Mouse (Mus musculus): ENCODE data around the gene Gm49416.
"Not testable (repeated sequence)": the region's sequence is repeated elsewhere in the genome, so short reads cannot be mapped to it uniquely, and the experiment has no call there.

Gene Gm49416

GRCm38 (mm10) chr19:8880311-8881033, 8.3 kb upstream of the Gm49416 start, which contains the start of gene Uqcc3:
Gene Uqcc3, minus strand, starts transcription at chr19:8880923.
- peak; percentile 89 to 91 for DNase-seq

- no peak for DNase-seq
Measured at GRCm38 (mm10) chr19:8881034-8881392, 7.7 kb upstream of the Gm49416 start.

GRCm38 (mm10) chr19:8883616-8884015, 5.1 kb upstream of the Gm49416 start, which contains the start of the genes Lbhd1 and Gm49403:
Gene Lbhd1, plus strand, starts transcription at chr19:8883732.
Gene Gm49403, plus strand, starts transcription at chr19:8883930.
- no peak for DNase-seq

GRCm38 (mm10) chr19:8886916-8887584, 1.7 kb upstream of the Gm49416 start:
- DNase-seq, result no peak

GRCm38 (mm10) chr19:8887585-8888463, 902 bp upstream of the Gm49416 start:
- DNase-seq, result no peak

- DNase-seq, result peak; percentile 82 to 88
Measured at GRCm38 (mm10) chr19:8892829-8893766, 4.4 kb downstream of the Gm49416 start, which contains the start of gene Ints5. Gene Ints5, plus strand, starts transcription at chr19:8893005.

GRCm38 (mm10) chr19:8895397-8895960, 6.8 kb downstream of the Gm49416 start:
- DNase-seq, result peak in 1 of 2 experiments; percentile 14

- DNase-seq, result not testable (repeated sequence)
Measured at GRCm38 (mm10) chr19:8896231-8896630, 7.5 kb downstream of the Gm49416 start.

- peak; percentile 45 to 46 for DNase-seq
Measured at GRCm38 (mm10) chr19:8897211-8897864, 8.6 kb downstream of the Gm49416 start.

- DNase-seq, result peak; percentile 95 to 98
Measured at GRCm38 (mm10) chr19:8897865-8898495, 9.3 kb downstream of the Gm49416 start, which contains the start of gene Ganab. Gene Ganab, plus strand, starts transcription at chr19:8898071.

GRCm38 (mm10) chr19:8898576-8898975, 9.8 kb downstream of the Gm49416 start:
- DNase-seq, result no peak

GRCm38 (mm10) chr19:8899079-8899478, 10.4 kb downstream of the Gm49416 start:
- no peak for DNase-seq

- no peak for DNase-seq
Measured at GRCm38 (mm10) chr19:8903412-8903811, 14.7 kb downstream of the Gm49416 start.

- DNase-seq, result no peak
Measured at GRCm38 (mm10) chr19:8908531-8908930, 19.8 kb downstream of the Gm49416 start.

GRCm38 (mm10) chr19:8911810-8912209, 23.1 kb downstream of the Gm49416 start:
- DNase-seq, result no peak

- no peak for DNase-seq
Measured at GRCm38 (mm10) chr19:8914212-8914611, 25.5 kb downstream of the Gm49416 start.

- DNase-seq, result no peak
Measured at GRCm38 (mm10) chr19:8919000-8919399, 30.3 kb downstream of the Gm49416 start.

- DNase-seq, result no peak
Measured at GRCm38 (mm10) chr19:8919684-8920072, 31.0 kb downstream of the Gm49416 start.

- peak; percentile 96 to 97 for DNase-seq
Measured at GRCm38 (mm10) chr19:8920073-8920736, 31.5 kb downstream of the Gm49416 start, which contains the start of gene B3gat3. Gene B3gat3, plus strand, starts transcription at chr19:8920374.

GRCm38 (mm10) chr19:8920836-8921291, 32.1 kb downstream of the Gm49416 start:
- no peak for DNase-seq
